Mouse (Mus musculus) subcutaneous adipose tissue, adult 2 months (tissue): ENCODE measurements around the gene Slc46a1. TPM values are rescaled to one million over a fixed set of nuclear protein-coding genes. Genes with fewer than 3 reads are reported as not detected.

Experiments used
- polyA plus RNA-seq: library from polyadenylated mRNA; depleted of rRNA; stranded (reverse); fragments of >200 nt; gene quantifications from 2 replicates; pipeline ENCODE4 v1.2.3, GENCODE M21; 2012; ENCODE audit warnings: low replicate concordance; rRNA removed

The Slc46a1 gene
- 42.4 and 43.1 TPM in 2 replicates for polyA plus RNA-seq

DNA sequence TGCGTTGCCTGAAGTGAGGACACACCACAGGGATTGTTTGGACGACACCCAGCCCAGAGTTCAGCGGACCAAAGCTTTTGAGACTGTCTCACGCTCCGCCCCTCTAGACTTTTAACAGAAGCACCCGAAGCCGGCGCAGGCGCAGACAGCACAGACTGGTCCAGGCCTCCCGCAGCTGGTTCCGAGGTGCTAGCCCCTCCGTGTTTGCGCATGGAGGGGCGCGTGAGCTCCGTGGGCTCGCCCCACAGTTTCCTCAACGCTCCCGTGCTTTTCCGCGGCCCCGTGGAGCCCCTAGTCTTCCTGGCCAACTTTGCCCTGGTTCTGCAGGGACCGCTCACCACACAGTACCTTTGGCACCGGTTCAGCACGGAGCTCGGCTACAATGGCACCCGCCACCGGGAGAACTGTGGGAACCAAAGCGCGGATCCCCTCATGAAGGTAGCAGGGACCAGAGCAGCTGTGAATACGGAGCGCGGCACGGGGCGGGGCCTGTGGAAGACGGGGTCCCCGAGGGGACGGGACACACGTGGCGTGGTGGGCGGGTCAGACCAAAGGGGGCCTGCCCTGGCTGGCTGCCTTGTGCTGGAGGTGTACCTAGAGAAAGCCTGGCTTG is at the start of gene Slc46a1:
Gene Slc46a1, plus strand, starts transcription at position 130 of the 613 bp plus-strand sequence.

DNA sequence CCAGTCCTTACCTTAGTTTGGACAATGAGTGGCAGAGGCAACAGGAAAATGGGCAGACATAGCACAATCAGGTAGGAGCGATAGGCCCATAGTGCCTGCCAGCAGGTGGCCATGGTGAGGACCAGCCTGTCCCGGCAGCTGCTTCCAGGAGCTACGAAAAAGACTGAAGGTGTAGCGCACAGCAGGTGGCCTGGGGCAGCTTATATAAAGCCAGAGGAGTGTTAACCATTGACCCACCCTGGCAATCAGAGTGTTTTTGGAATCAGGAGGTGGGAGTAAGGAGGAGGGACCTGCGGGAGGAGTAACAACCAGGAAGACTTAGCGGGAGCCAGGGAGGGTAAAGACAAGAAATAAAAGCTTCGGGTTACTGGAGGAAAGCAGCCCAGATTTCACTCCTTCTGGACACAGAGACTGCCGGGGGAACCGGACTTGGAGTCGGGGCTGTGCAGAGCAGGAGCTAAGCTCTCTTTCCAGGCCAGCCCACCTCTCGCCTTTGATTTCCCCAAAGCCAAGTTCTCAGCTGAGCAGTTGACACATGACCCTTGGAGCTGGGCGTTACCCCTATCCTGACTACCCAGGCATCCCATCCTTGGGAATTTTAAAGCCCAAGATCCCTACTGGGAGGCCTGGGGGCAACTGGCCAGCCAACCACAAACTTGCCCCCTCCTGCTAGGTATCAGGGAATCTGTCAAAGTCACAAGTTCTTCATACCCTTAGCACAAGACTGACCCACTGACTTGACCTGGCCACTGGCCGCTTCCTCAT is 43.3 kb upstream of the Slc46a1 start, which contains the start of gene Slc13a2:
Gene Slc13a2, minus strand, starts transcription at position 163 of the 765 bp plus-strand sequence.

DNA sequence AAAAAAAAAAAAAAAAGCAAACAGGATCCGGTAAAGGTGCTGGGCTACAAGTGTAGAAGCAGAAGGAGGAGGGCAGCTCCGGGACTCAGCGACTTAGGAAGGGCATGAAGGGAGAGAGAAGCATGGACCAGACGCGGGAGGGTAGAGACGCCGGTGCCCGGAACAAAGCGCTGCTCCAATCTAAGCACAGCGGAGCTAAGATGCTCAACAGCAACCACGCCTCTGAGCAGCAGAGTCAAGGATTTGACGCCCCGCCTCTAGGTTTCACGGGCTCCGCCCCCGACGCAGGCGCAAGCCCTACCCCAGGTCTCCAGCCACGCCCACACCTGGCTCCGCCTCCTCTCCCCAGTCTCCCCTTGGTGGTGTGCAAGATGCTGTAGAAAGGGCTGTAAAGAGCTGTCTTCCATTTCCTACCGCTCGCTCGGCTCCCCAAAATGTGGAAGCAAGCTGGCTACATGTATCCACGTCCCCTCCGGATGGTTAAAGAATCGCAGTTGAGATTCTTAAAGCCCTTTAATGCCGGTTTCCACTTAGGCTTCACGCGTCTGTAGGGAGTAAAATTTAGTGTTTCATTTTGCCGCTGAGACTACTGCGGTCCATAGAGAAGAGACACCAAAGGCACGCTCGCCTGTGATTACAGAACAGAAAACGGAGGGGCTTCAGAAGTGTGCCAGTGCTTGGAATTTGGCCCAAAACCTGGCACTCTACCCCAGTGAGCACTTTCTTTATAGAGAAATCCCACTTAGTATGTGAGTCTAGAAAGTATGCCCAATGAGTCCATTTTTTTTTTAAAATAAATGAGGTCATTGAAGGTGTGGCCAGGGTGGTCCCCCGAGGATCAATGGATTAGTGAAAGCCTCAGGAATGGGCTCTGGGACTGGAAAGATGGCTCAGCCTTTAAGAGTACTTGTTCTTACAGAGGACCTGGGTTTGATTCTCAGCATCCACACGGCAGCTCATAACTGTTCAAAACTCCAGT is 32.3 kb downstream of the Slc46a1 start, which contains the start of gene Sarm1:
Gene Sarm1, minus strand, starts transcription at position 211 of the 979 bp plus-strand sequence.

DNA sequence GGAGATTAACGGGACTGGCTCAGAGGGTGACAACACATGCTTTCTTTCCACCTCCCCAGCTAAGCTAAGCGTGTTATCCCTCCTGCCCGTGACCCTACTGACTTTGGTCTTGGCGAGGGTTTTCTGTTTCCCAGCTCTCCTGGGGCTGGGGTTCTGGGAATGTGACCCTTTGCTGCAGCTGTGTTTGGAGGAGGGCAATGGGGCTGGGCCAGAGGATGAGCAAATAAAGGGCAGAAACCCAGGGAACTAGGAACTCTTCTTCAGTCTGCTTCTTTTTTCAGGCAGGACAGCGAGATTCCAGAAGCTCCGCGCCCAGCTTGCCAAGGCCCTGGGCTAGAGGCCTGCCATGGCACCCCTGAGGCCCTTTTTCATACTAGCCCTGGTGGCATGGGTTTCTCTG is 33.5 kb downstream of the Slc46a1 start, which contains the start of gene Vtn:
Gene Vtn, plus strand, starts transcription at position 88 of the 400 bp plus-strand sequence.

DNA sequence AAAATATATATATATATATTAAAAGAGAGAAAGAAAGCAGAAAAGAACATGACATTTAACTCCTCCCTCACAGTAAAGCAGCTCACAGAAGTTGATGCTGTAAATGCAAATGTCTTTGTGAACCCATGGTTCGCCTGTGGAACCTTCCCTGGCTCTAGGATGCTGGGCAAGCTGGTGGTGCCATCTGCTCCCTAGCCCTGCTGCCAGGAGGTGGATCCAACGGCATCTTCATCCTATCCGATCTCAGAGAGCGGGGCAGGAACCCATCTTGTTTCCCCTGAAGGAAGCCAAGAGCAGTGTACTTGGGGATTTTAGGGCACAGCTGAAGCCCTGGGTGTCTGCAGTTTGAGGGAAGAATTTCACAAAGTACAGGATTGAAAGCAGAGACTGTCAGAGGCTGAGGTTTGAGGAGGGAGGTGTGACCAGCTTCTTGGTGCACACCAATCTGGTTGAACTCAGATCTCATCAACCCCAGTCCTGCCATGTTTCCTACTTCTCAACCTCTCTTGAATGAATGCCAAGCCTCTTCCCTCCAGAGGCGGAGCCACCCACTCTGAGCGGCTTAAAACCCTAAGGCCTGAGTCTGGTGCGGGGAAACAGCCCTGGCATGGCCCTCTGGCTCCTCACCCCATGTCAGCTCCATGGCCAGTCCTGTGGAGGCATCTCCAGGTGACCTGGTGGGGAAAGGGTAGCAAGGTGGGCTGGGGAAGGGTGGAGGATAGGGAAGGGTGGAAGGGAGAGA is 37.6 kb downstream of the Slc46a1 start, which contains the start of gene Sebox:
Gene Sebox, plus strand, starts transcription at position 539 of the 742 bp plus-strand sequence.

DNA sequence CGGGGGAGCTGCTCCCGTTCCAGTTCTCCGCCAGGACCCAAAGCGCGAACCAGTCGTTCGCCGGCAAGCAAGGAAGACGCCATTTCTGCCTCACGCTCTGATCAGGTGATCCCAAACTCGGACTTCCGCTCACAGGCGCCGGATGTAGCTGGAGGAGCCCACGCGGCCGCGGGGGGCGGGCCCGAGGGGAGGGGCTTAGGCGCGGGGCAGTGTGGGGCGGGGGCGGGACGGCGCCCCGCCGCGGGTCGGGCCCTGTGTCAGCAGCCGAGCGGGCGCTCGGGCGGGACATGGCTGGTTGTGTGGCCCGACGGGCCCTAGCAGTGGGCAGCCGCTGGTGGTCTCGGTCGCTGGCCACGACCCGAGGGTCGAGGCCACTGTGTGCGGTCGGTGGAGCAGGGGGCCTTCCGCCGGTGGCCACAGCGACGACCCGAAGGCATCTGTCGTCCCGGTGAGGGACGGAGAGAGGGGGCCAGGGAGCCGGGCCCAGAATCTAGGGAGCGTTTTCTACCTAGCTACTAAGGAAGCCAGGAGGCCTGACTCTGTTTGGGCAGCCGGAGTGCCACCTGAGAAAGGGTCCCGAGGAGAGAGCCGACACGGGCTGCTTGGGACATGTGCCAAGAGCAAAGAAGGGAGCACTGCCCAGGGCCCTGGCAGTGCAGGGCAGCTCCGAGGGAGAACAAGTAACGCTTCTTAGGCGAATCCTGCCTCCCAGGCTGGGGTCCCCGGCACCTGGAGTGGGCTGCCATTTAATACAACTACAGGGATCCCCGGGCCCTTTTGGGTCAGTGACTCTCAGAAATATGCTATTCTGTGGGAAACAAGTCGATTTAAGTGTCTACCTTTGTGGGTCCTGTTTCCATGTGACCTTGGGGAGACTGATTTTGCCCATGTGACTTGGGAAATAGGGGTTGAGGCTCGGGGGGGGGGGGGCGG is 46.8 kb downstream of the Slc46a1 start, which contains the start of the genes Tmem199 and Poldip2:
Gene Tmem199, minus strand, starts transcription at position 148 of the 933 bp plus-strand sequence.
Gene Poldip2, plus strand, starts transcription at position 169 of the 933 bp plus-strand sequence.

Other genes with a start within 250 kb of the Slc46a1 start
- 123 and 136 TPM in 2 replicates for gene Sdf2, start 220.0 kb upstream of the Slc46a1 start, polyA plus RNA-seq
- gene Supt6, start 219.7 kb upstream of the Slc46a1 start, polyA plus RNA-seq: 18.6 and 25.9 TPM in 2 replicates
- 98.7 and 125 TPM in 2 replicates for gene 2610507B11Rik, start 203.9 kb upstream of the Slc46a1 start, polyA plus RNA-seq
- 0.23 and 0.24 TPM in 2 replicates for gene BC030499, start 174.9 kb upstream of the Slc46a1 start, polyA plus RNA-seq
- 1.3 and 5.4 TPM in 2 replicates for gene Spag5, start 164.2 kb upstream of the Slc46a1 start, polyA plus RNA-seq
- 0.95 and 4.4 TPM in 2 replicates for gene Aldoc, start 142.7 kb upstream of the Slc46a1 start, polyA plus RNA-seq
- gene Pigs, start 137.3 kb upstream of the Slc46a1 start, polyA plus RNA-seq: 96.3 and 108 TPM in 2 replicates
- 136 and 376 TPM in 2 replicates for gene Unc119, start 122.2 kb upstream of the Slc46a1 start, polyA plus RNA-seq
- gene Foxn1, start 79.1 kb upstream of the Slc46a1 start, polyA plus RNA-seq: not detected in 2 replicates
- gene Slc13a2, start 43.5 kb upstream of the Slc46a1 start, polyA plus RNA-seq: 0.27 and 0.40 TPM in 2 replicates
- gene Sarm1, start 32.1 kb downstream of the Slc46a1 start, polyA plus RNA-seq: 1.1 and 2.4 TPM in 2 replicates
- gene Vtn, start 33.4 kb downstream of the Slc46a1 start, polyA plus RNA-seq: 20.3 and 32.7 TPM in 2 replicates
- not detected in 2 replicates for gene Sebox, start 37.8 kb downstream of the Slc46a1 start, polyA plus RNA-seq
- gene Tmem199, start 46.5 kb downstream of the Slc46a1 start, polyA plus RNA-seq: 19.0 and 20.4 TPM in 2 replicates
- gene Poldip2, start 46.5 kb downstream of the Slc46a1 start, polyA plus RNA-seq: 114 and 118 TPM in 2 replicates
- 55.4 and 59.5 TPM in 2 replicates for gene Tnfaip1, start 70.6 kb downstream of the Slc46a1 start, polyA plus RNA-seq
- 59.1 and 83.4 TPM in 2 replicates for gene Ift20, start 70.7 kb downstream of the Slc46a1 start, polyA plus RNA-seq
- gene Tmem97, start 85.1 kb downstream of the Slc46a1 start, polyA plus RNA-seq: 19.6 and 23.3 TPM in 2 replicates
- 14.8 and 15.9 TPM in 2 replicates for gene Nlk, start 231.7 kb downstream of the Slc46a1 start, polyA plus RNA-seq